Mouse (Mus musculus) liver, embryonic 12.5 days (tissue): ENCODE data around the gene Ccdc138. TPM values are rescaled to one million over a fixed set of nuclear protein-coding genes. Genes with fewer than 3 reads are reported as not detected.

ENCODE experiments used
- ATAC-seq: fragments of 200-750 bp; cut with Nextera tagmentation; 2 replicates; pipeline ENCODE4 v1.8.0; 2017; ENCODE audit warnings: moderate number of reproducible peaks, mild to moderate bottlenecking, moderate library complexity
- H3K27ac ChIP-seq: fragments of 300-500 bp; sonication (generic); 2 replicates; pipeline ENCODE4 v1.5.1; 2016; ENCODE audit warnings: mild to moderate bottlenecking
- H3K27me3 ChIP-seq: fragments of 300-500 bp; sonication (generic); replicated peaks from 2 replicates; pipeline ENCODE4 v1.6.1; 2016; ENCODE audit warnings: mild to moderate bottlenecking, moderate library complexity
- H3K36me3 ChIP-seq: fragments of 300-500 bp; sonication (generic); 2 replicates; pipeline ENCODE4 v1.6.1; 2016; ENCODE audit warnings: mild to moderate bottlenecking, moderate library complexity
- H3K4me1 ChIP-seq: fragments of 300-500 bp; sonication (generic); 2 replicates; pipeline ENCODE4 v1.6.1; 2016
- H3K4me2 ChIP-seq: fragments of 300-500 bp; sonication (generic); 2 replicates; pipeline ENCODE4 v1.6.1; 2016; ENCODE audit warnings: mild to moderate bottlenecking, moderate library complexity
- H3K4me3 ChIP-seq: fragments of 300-500 bp; sonication (generic); 2 replicates; pipeline ENCODE4 v1.5.1; 2016; ENCODE audit warnings: mild to moderate bottlenecking, moderate library complexity
- H3K9ac ChIP-seq: fragments of 300-500 bp; sonication (generic); 2 replicates; pipeline ENCODE4 v1.6.1; 2016; ENCODE audit warnings: mild to moderate bottlenecking, moderate library complexity
- H3K9me3 ChIP-seq: fragments of 300-500 bp; sonication (generic); replicated peaks from 2 replicates; pipeline ENCODE4 v1.6.1; 2016; ENCODE audit warnings: mild to moderate bottlenecking, moderate library complexity
- WGBS: fragments of 180-500 bp; shearing (Covaris S2); methylation state at CpG from one replicate; pipeline ENCODE4 v1.1.7; 2016; ENCODE audit not compliant: insufficient replicate concordance; 5-methylcytosine and 5-hydroxymethylcytosine counted together
- polyA plus RNA-seq: library from polyadenylated mRNA; unstranded; fragments of >200 nt; fragmentation: Nextera tagmentation; extraction: Ambion mirVana; gene quantifications from 2 replicates; pipeline ENCODE4 v1.2.1, GENCODE M21; 2016

The Ccdc138 gene
- polyA plus RNA-seq, 1 experiment from 2014 or later: 3.6 TPM

- H3K9me3 ChIP-seq: no peaks in the 10 kb centered on the region
- ATAC-seq: no peak
- H3K9ac ChIP-seq: no peak overlapping the region
- H3K4me1 ChIP-seq: no peaks in the 10 kb centered on the region
- no peak overlapping the region for H3K4me2 ChIP-seq
- H3K27ac ChIP-seq: no peak overlapping the region
- no peaks in the 10 kb centered on the region for H3K27me3 ChIP-seq
- no peaks in the 10 kb centered on the region for H3K36me3 ChIP-seq
- 72% methylated on average over 3 of the region's 3 CpGs for WGBS
- H3K4me3 ChIP-seq: no peak overlapping the region
Measured at GRCm38 (mm10) chr10:58595197-58595596, 97.4 kb downstream of the Ccdc138 start.

DNA sequence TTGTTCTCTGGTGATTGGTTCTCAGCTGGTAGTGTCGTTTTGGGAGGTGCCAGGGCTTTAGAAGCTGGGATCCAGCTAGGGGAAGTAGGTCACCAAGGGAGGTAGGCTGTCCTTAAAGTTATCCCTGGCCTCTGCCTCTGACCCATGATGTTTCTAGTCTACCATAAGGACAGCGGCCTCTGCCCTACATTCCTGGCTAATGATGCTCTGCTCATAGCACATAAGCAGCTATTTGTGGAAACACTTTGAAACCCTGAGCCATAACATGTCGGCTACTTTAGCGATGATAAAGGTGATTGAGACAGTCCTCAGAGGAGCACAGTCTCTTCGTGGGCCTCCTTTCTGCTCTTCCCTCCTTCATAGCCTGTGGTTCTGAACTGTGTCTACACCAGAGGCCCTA lies 98.1 kb downstream of the Ccdc138 start:
- Histone ChIP-seq H3K27me3 (no peaks in the 10 kb centered on the region), H3K27ac (no peak overlapping the region), H3K4me2 (no peak overlapping the region), H3K36me3 (no peaks in the 10 kb centered on the region), H3K9me3 (no peaks in the 10 kb centered on the region), H3K9ac (no peak overlapping the region), H3K4me1 (no peaks in the 10 kb centered on the region), H3K4me3 (no peak overlapping the region)
- WGBS: 46% methylated on average over 5 of the region's 5 CpGs
- ATAC-seq: no peak

- ATAC-seq: no peak
- H3K4me3 ChIP-seq: no peak overlapping the region
- WGBS: 56% methylated on average over 5 of the region's 5 CpGs
- H3K4me2 ChIP-seq: no peak overlapping the region
- H3K9ac ChIP-seq: no peak overlapping the region
- no peaks in the 10 kb centered on the region for H3K36me3 ChIP-seq
- H3K27me3 ChIP-seq: no peaks in the 10 kb centered on the region
- no peak overlapping the region for H3K27ac ChIP-seq
- H3K4me1 ChIP-seq: no peaks in the 10 kb centered on the region
- no peaks in the 10 kb centered on the region for H3K9me3 ChIP-seq
Measured at GRCm38 (mm10) chr10:58600151-58600550, 102.4 kb downstream of the Ccdc138 start.

DNA sequence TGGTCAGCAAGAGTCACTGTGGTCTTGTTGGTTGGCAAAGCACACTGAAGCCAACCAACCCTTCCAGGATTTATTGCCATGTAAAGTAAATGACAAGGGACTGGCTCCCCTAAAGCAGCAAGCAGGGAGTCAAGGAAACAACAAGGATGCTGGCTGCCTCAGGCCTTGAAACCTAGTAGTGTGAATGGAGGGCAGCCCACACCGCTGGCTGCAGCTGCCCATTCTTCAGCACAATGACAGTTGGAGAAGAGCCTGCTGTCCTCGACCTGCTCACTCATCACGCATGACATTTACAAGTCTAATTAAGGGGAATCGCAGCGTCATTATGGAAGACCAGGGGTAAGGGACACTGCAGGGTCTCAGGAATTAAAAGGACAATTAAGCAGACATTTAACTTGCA lies 103.2 kb downstream of the Ccdc138 start:
- H3K4me1 ChIP-seq: no peaks in the 10 kb centered on the region
- H3K4me2 ChIP-seq: no peak overlapping the region
- no peaks in the 10 kb centered on the region for H3K9me3 ChIP-seq
- H3K27me3 ChIP-seq: no peaks in the 10 kb centered on the region
- H3K4me3 ChIP-seq: no peak overlapping the region
- ATAC-seq: no peak
- no peaks in the 10 kb centered on the region for H3K36me3 ChIP-seq
- H3K27ac ChIP-seq: no peak overlapping the region
- WGBS: 30% methylated on average over 5 of the region's 5 CpGs
- H3K9ac ChIP-seq: no peak overlapping the region

DNA sequence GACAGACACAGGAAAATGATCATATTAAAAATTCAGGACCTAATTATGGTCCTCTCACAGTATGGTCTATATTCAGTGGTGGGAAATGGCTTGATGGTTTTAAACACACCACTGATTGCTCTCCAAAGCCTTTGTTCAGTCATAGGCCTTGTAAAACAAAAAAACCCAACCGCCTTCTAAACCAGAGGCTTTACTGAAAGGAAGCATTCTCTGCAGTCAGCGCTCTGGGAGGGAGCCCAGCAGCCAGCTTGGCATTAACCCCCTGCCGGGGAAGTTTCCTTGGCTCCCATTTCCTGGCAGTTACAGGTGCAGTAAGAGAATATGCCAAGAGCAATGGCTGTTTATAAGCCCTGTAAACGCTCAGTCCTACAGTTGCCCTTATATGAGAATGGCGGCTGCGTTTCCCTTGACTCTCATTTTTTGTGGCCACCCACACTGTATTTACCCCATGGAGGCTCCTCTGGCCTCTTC lies 103.7 kb downstream of the Ccdc138 start:
- Histone ChIP-seq H3K4me1 (no peaks in the 10 kb centered on the region), H3K27ac (no peak overlapping the region), H3K9me3 (no peaks in the 10 kb centered on the region), H3K4me2 (no peak overlapping the region), H3K9ac (no peak overlapping the region), H3K4me3 (no peak overlapping the region), H3K36me3 (no peaks in the 10 kb centered on the region), H3K27me3 (no peaks in the 10 kb centered on the region)
- 45% methylated on average over 6 of the region's 6 CpGs for WGBS
- no peak for ATAC-seq

- Histone ChIP-seq H3K4me1 (no peaks in the 10 kb centered on the region), H3K36me3 (no peaks in the 10 kb centered on the region), H3K27me3 (no peaks in the 10 kb centered on the region), H3K9ac (no peak overlapping the region), H3K4me3 (no peak overlapping the region), H3K9me3 (no peaks in the 10 kb centered on the region), H3K4me2 (no peak overlapping the region), H3K27ac (no peak overlapping the region)
- 65% methylated on average over 7 of the region's 7 CpGs for WGBS
- ATAC-seq: no peak
Measured at GRCm38 (mm10) chr10:58601946-58602345, 104.2 kb downstream of the Ccdc138 start.

DNA sequence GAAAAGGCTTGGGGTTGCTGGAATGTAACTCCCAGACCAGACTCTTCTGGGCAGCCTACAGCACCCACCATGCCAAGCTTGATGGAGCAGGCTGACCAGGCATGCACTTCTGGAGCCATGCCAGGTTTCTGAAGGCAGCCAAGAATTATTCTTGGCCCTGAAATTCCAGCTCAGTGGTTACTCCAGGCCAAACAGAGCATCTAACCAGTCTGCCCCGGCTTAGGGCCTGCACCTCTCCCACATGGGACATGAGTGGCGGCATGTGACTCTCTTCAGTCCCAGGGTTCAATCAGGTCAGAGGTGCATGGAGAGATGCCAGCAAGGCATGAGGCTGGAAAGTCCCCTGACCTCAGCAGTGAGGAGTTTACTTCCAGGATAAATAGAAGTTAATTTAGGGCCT lies 107.0 kb downstream of the Ccdc138 start:
- Histone ChIP-seq H3K36me3 (no peaks in the 10 kb centered on the region), H3K9me3 (no peaks in the 10 kb centered on the region), H3K27ac (no peak overlapping the region), H3K9ac (no peak overlapping the region), H3K27me3 (no peaks in the 10 kb centered on the region), H3K4me2 (no peak overlapping the region), H3K4me3 (no peak overlapping the region), H3K4me1 (no peaks in the 10 kb centered on the region)
- ATAC-seq: no peak
- 50% methylated on average over 2 of the region's 2 CpGs for WGBS

DNA sequence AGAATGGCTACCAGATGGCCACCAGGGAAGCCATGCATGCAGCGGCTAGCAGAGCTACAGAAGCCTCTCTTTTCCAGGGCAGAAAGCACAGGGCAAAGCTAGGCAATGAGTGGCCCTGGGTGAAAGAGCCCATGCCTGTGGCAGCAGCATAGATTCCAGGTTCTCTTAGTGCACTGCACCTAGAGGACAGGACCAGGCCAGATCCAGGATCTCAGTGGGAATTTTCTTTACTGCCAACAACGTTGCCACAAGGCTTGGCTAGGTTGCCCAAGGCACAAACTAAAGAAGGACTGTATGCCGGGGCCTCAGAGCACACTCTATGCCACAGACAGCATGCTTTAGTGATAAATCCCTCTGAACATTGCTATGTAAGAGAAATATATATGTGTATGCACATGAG lies 108.6 kb downstream of the Ccdc138 start:
- H3K4me3 ChIP-seq: no peak overlapping the region
- WGBS: 67% methylated on average over 3 of the region's 3 CpGs
- ATAC-seq: no peak
- H3K4me2 ChIP-seq: no peak overlapping the region
- no peaks in the 10 kb centered on the region for H3K4me1 ChIP-seq
- no peaks in the 10 kb centered on the region for H3K36me3 ChIP-seq
- H3K27me3 ChIP-seq: no peaks in the 10 kb centered on the region
- no peak overlapping the region for H3K27ac ChIP-seq
- H3K9ac ChIP-seq: no peak overlapping the region
- H3K9me3 ChIP-seq: no peaks in the 10 kb centered on the region

DNA sequence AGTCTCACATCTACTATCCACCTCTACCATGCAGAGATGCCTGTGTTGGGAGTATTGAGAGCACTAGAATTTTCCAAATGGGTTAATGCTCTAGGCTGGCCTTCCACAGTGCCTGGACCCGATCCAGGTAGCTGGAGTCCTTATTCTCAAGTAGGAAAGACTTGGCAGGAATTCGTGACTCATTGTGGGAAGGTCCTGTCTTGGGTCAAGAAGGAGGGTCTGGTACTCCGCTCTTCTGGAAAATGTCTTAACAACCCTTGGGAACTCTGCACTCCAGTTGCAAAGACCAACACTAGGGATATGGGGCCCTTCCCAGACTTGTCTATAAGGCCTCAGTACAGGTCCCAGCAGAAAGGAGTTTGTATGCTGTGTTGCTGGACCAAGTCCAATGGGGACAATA lies 111.1 kb downstream of the Ccdc138 start:
- no peak for ATAC-seq
- Histone ChIP-seq H3K4me2 (no peak overlapping the region), H3K4me1 (no peaks in the 10 kb centered on the region), H3K9ac (no peak overlapping the region), H3K4me3 (no peak overlapping the region), H3K27ac (no peak overlapping the region), H3K27me3 (no peaks in the 10 kb centered on the region), H3K36me3 (no peaks in the 10 kb centered on the region), H3K9me3 (no peaks in the 10 kb centered on the region)
- WGBS: 67% methylated on average over 3 of the region's 3 CpGs

- Histone ChIP-seq H3K4me2 (no peak overlapping the region), H3K9me3 (no peaks in the 10 kb centered on the region), H3K4me3 (no peak overlapping the region), H3K36me3 (no peaks in the 10 kb centered on the region), H3K27me3 (no peaks in the 10 kb centered on the region), H3K27ac (no peak overlapping the region), H3K9ac (no peak overlapping the region), H3K4me1 (no peaks in the 10 kb centered on the region)
- WGBS: 70% methylated on average over 7 of the region's 7 CpGs
- ATAC-seq: no peak
Measured at GRCm38 (mm10) chr10:58610484-58611261, 112.9 kb downstream of the Ccdc138 start.

GRCm38 (mm10) chr10:58614601-58615000 lies 116.9 kb downstream of the Ccdc138 start:
- H3K4me3 ChIP-seq: no peak overlapping the region
- no peak overlapping the region for H3K9ac ChIP-seq
- WGBS: 67% methylated on average over 6 of the region's 6 CpGs
- no peaks in the 10 kb centered on the region for H3K9me3 ChIP-seq
- H3K4me2 ChIP-seq: no peak overlapping the region
- H3K27ac ChIP-seq: no peak overlapping the region
- ATAC-seq: no peak
- no peaks in the 10 kb centered on the region for H3K4me1 ChIP-seq
- no peaks in the 10 kb centered on the region for H3K36me3 ChIP-seq
- no peaks in the 10 kb centered on the region for H3K27me3 ChIP-seq

DNA sequence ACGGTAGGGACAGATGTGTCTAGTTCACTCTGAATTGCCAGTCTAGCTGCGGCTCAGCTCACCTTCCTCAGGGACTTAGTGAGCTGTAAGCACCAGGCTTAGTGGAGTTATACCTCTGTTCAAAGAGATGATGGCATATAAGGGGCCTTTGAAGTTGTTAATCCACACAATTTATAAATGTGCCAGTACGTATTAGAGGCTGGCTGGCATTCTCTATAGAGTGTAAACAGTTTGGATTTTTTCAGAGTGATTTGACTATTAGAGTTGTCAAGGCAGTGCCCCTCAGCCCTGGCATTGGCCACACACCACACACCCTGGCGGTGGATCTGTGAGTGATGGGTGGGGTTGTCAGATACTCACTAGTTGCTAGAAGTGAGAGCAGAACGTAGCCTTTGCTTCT lies 118.8 kb downstream of the Ccdc138 start:
- Histone ChIP-seq H3K4me2 (no peak overlapping the region), H3K9ac (no peak overlapping the region), H3K36me3 (no peaks in the 10 kb centered on the region), H3K27me3 (no peaks in the 10 kb centered on the region), H3K9me3 (no peaks in the 10 kb centered on the region), H3K4me1 (no peaks in the 10 kb centered on the region), H3K27ac (no peak overlapping the region), H3K4me3 (no peak overlapping the region)
- 68% methylated on average over 5 of the region's 5 CpGs for WGBS
- no peak for ATAC-seq
